ENCODE assay signal across 10 mouse cellular contexts in the genomic region with DNA sequence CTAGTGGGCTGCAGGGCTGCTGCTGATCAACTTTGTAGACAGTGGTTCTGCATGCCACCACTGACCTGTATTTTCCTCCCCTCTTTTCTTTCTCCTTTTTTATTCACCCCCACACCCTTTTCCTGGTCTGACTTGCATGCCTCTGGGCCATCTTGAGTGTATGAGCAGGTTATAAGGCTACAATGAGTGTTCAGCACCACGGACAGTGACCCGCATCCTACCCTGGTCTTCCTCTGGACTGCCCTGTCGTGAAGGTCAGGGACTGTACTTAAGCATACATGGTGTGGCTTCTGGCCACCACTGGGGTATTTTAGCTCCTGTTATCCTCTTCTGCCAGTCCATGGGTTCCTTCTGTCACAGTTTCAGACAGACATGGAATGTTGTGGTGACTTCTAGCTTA. TPM values are rescaled to one million over a fixed set of nuclear protein-coding genes. Genes with fewer than 3 reads are reported as not detected.
DNase-seq lines count a peak whose midpoint lies in the region; ATAC-seq and TF ChIP-seq lines count a peak whose summit lies in the region.
"Had no signal": no experiment of that assay in that cellular context is flagged by ENCODE, and none has a peak within 500 bp of the region (broad histone marks: within the 10 kb centered on the region; RNA-seq: fewer than 3 reads in every experiment).

No protein-coding gene starts in this region.

- no peaks in the 10 kb centered on the region for H3K27me3 ChIP-seq in hindbrain, embryonic 10.5 days (ENCODE audit: insufficient read depth, poor library complexity, severe bottlenecking)
- H3K27me3 ChIP-seq in hindbrain, postnatal 0 days (ENCODE audit: insufficient read depth, low read length): no peaks in the 10 kb centered on the region
- H3K27me3 ChIP-seq in MEL (ENCODE audit: control insufficient read depth in 1 of 2, insufficient read depth in 2 of 2, low read length in 2 of 2): no peaks in the 10 kb centered on the region
- H3K27me3 ChIP-seq in liver, embryonic 11.5 days (replicated peaks; ENCODE audit: control insufficient read depth, insufficient read depth, low read length): no peaks in the 10 kb centered on the region
- no peaks in the 10 kb centered on the region for H3K27me3 ChIP-seq in intestine, embryonic 15.5 days (replicated peaks)
- H3K27me3 ChIP-seq: embryonic facial prominence, embryonic 15.5 days had no signal

- peak; percentile 53 for DNase-seq in hindbrain, embryonic 10.5 days (ENCODE audit: low spot score)
- DNase-seq in hindbrain, postnatal 0 days (ENCODE audit: low spot score): no peak
- peak; percentile 45 for DNase-seq in MEL (ENCODE audit: low read depth, low spot score)
- DNase-seq in embryo, embryonic 10 days (ENCODE audit: low spot score): peak; percentile 91
- DNase-seq in liver, embryonic 11.5 days (ENCODE audit: low spot score): peak; percentile 39
- DNase-seq in left cerebral cortex, postnatal 10 days (ENCODE audit: extremely low spot score in 1 of 2, low spot score in 2 of 2): no peak
- DNase-seq in left cerebral cortex, adult 8-10 months (ENCODE audit: low spot score in 2 of 2): no peak

- no peak for ATAC-seq in hindbrain, postnatal 0 days
- no peak for ATAC-seq in liver, embryonic 11.5 days (replicated peaks; ENCODE audit: low FRiP score)
- no peak for ATAC-seq in intestine, embryonic 15.5 days

- no peak overlapping the region for H3K4me3 ChIP-seq in hindbrain, embryonic 10.5 days
- H3K4me3 ChIP-seq in hindbrain, postnatal 0 days (ENCODE audit: low read length): no peak overlapping the region
- no peak overlapping the region for H3K4me3 ChIP-seq in MEL (ENCODE audit: control insufficient read depth in 1 of 2, insufficient read depth in 1 of 2, low read depth in 2 of 2, low read length in 2 of 2)
- H3K4me3 ChIP-seq in liver, embryonic 11.5 days (ENCODE audit: low read depth, low read length): no peak overlapping the region
- no peak overlapping the region for H3K4me3 ChIP-seq in intestine, embryonic 15.5 days (replicated peaks)
- H3K4me3 ChIP-seq: embryonic facial prominence, embryonic 15.5 days had no signal

- no peak for TF ChIP-seq POLR2A in MEL (IDR thresholded peaks at IDR 0.05; ENCODE audit: control insufficient read depth in 1 of 2, insufficient read depth in 1 of 2, low read depth in 1 of 2, low read length in 2 of 2, poor library complexity in 1 of 2)

- TF ChIP-seq CTCF in hindbrain, postnatal 0 days (IDR thresholded peaks at IDR 0.05; ENCODE audit: low read depth): no peak
- TF ChIP-seq CTCF in MEL (IDR thresholded peaks at IDR 0.05 in 2 of 3, conservative IDR thresholded peaks at IDR 0.05 in 1 of 3; ENCODE audit: control insufficient read depth in 1 of 3, insufficient read depth in 1 of 3, low read depth in 2 of 3, low read length in 3 of 3, poor library complexity in 1 of 3, severe bottlenecking in 1 of 3): no peak

- no peak overlapping the region for H3K4me2 ChIP-seq in hindbrain, postnatal 0 days (ENCODE audit: low read depth, low read length)
- no peak overlapping the region for H3K4me2 ChIP-seq in liver, embryonic 11.5 days
- H3K4me2 ChIP-seq in intestine, embryonic 15.5 days (replicated peaks): no peak overlapping the region
- H3K4me2 ChIP-seq: embryonic facial prominence, embryonic 15.5 days had no signal

- no peak for TF ChIP-seq RAD21 in MEL (IDR thresholded peaks at IDR 0.05; ENCODE audit: low read depth, low read length)

- WGBS in hindbrain, embryonic 10.5 days: 8% methylated on average over 3 of the region's 3 CpGs
- 10% methylated on average over 3 of the region's 3 CpGs for WGBS in hindbrain, postnatal 0 days
- WGBS in liver, embryonic 11.5 days: 5% methylated on average over 3 of the region's 3 CpGs
- 4% methylated on average over 3 of the region's 3 CpGs for WGBS in intestine, embryonic 15.5 days

- H3K27ac ChIP-seq in hindbrain, embryonic 10.5 days: no peak overlapping the region
- no peak overlapping the region for H3K27ac ChIP-seq in hindbrain, postnatal 0 days
- H3K27ac ChIP-seq in MEL (ENCODE audit: control insufficient read depth, low read depth, low read length): no peak overlapping the region
- H3K27ac ChIP-seq in liver, embryonic 11.5 days (ENCODE audit: low read depth, low read length): no peak overlapping the region
- H3K27ac ChIP-seq in intestine, embryonic 15.5 days: no peak overlapping the region
- H3K27ac ChIP-seq: embryonic facial prominence, embryonic 15.5 days had no signal

- TF ChIP-seq EP300 in MEL (IDR thresholded peaks at IDR 0.05; ENCODE audit: low read depth in 1 of 2, low read length in 2 of 2): no peak

- no peaks in the 10 kb centered on the region for H3K79me2 ChIP-seq in MEL (ENCODE audit: control insufficient read depth, insufficient read depth, low read length, poor library complexity)

- H3K36me3 ChIP-seq in hindbrain, embryonic 10.5 days: no peaks in the 10 kb centered on the region
- H3K36me3 ChIP-seq in hindbrain, postnatal 0 days (ENCODE audit: insufficient read depth, low read length): no peaks in the 10 kb centered on the region
- no peaks in the 10 kb centered on the region for H3K36me3 ChIP-seq in MEL (ENCODE audit: control insufficient read depth in 1 of 2, insufficient read depth in 2 of 2, low read length in 2 of 2)
- H3K36me3 ChIP-seq in liver, embryonic 11.5 days (ENCODE audit: control insufficient read depth, insufficient read depth, low read length): no peaks in the 10 kb centered on the region
- H3K36me3 ChIP-seq in intestine, embryonic 15.5 days: no peaks in the 10 kb centered on the region
- H3K36me3 ChIP-seq: embryonic facial prominence, embryonic 15.5 days; G1E had no signal

- H3K9ac ChIP-seq in hindbrain, postnatal 0 days (replicated peaks; ENCODE audit: low read length): no peak overlapping the region
- H3K9ac ChIP-seq in MEL (ENCODE audit: control insufficient read depth, low read depth, low read length, poor library complexity, severe bottlenecking): no peak overlapping the region
- no peak overlapping the region for H3K9ac ChIP-seq in liver, embryonic 11.5 days (ENCODE audit: low read depth, low read length)
- H3K9ac ChIP-seq in intestine, embryonic 15.5 days: no peak overlapping the region
- H3K9ac ChIP-seq: embryonic facial prominence, embryonic 15.5 days had no signal

- H3K9me3 ChIP-seq in hindbrain, embryonic 10.5 days: no peaks in the 10 kb centered on the region
- H3K9me3 ChIP-seq in hindbrain, postnatal 0 days (ENCODE audit: low read length): no peaks in the 10 kb centered on the region
- no peaks in the 10 kb centered on the region for H3K9me3 ChIP-seq in MEL (replicated peaks; ENCODE audit: insufficient read depth, low read length)
- H3K9me3 ChIP-seq in liver, embryonic 11.5 days (ENCODE audit: control insufficient read depth, low read length): no peaks in the 10 kb centered on the region
- H3K9me3 ChIP-seq in intestine, embryonic 15.5 days: no peaks in the 10 kb centered on the region
- H3K9me3 ChIP-seq: embryonic facial prominence, embryonic 15.5 days had no signal

- intact Hi-C loops in left cerebral cortex, postnatal 10 days (cut with DNase I): no loop called here

- H3K4me1 ChIP-seq in hindbrain, embryonic 10.5 days (replicated peaks): peaks cover 5% of the 10 kb centered on the region; the same call in 1 of the 2 replicates
- H3K4me1 ChIP-seq in hindbrain, postnatal 0 days (ENCODE audit: insufficient read depth, low read length): no peaks in the 10 kb centered on the region
- no peaks in the 10 kb centered on the region for H3K4me1 ChIP-seq in MEL (ENCODE audit: control insufficient read depth in 1 of 2, insufficient read depth in 2 of 2, low read length in 2 of 2)
- no peaks in the 10 kb centered on the region for H3K4me1 ChIP-seq in liver, embryonic 11.5 days (replicated peaks; ENCODE audit: control insufficient read depth, insufficient read depth, low read length)
- H3K4me1 ChIP-seq in intestine, embryonic 15.5 days (replicated peaks): no peaks in the 10 kb centered on the region

TF ChIP-seq in MEL, 35 proteins besides CTCF, POLR2A, EP300 and RAD21:
- TF ChIP-seq E2F4 (IDR thresholded peaks at IDR 0.05; ENCODE audit: borderline replicate concordance, low read depth, low read length) (no peak), MYC (IDR thresholded peaks at IDR 0.05; ENCODE audit: low read depth, low read length) (no peak), MAFK (IDR thresholded peaks at IDR 0.05; ENCODE audit: borderline replicate concordance, low read depth, low read length) (no peak), SIN3A (IDR thresholded peaks at IDR 0.05; ENCODE audit: low read length) (no peak), TCF12 (IDR thresholded peaks at IDR 0.05; ENCODE audit: low read depth, low read length) (no peak), GATA1 (IDR thresholded peaks at IDR 0.05; ENCODE audit: low read depth, low read length) (no peak), CHD2 (IDR thresholded peaks at IDR 0.05; ENCODE audit: low read length) (no peak), USF1 (IDR thresholded peaks at IDR 0.05; ENCODE audit: low read depth, low read length) (no peak)

RNA-seq across cellular contexts. Expression of a gene that starts 50.3 kb away (rescaled TPM):
- polyA plus RNA-seq in hindbrain, embryonic 10.5 days (2016; fragmentation: Nextera tagmentation; extraction: Ambion mirVana): not detected in 2 replicates
- total RNA-seq in hindbrain, postnatal 0 days (2014; rRNA removed): not detected in 2 replicates
- polyA plus RNA-seq in hindbrain, postnatal 0 days (2015; fragmentation: Nextera tagmentation; extraction: Ambion mirVana): not detected in 2 replicates
- total RNA-seq in MEL (2012; rRNA removed): not detected in 2 replicates
- polyA plus RNA-seq in MEL (2012; ENCODE audit: insufficient read depth in 1 of 2, insufficient read length in 2 of 2, low read depth in 1 of 2, low replicate concordance in 2 of 2, missing spikeins in 1 of 2): not detected
- not detected in 2 replicates for polyA plus RNA-seq in liver, embryonic 11.5 days (2014; fragmentation: Nextera tagmentation; extraction: Ambion mirVana)
- not detected for total RNA-seq in left cerebral cortex, postnatal 10 days (2021)
- not detected for total RNA-seq in left cerebral cortex, adult 8-10 months (2022)
- not detected in 2 replicates for polyA plus RNA-seq in intestine, embryonic 15.5 days (2015; fragmentation: Nextera tagmentation; extraction: Ambion mirVana)
- total RNA-seq: G1E had no signal
- polyA plus RNA-seq: embryonic facial prominence, embryonic 15.5 days; G1E had no signal

Comparison
In these comparisons a context has a peak if more than half of its experiments do, and no peak if none do; other contexts are left out.
1. DNase-seq: peak in hindbrain, embryonic 10.5 days (single experiment), MEL (single experiment), embryo, embryonic 10 days (single experiment) and liver, embryonic 11.5 days (single experiment); none in hindbrain, postnatal 0 days (single experiment), left cerebral cortex, postnatal 10 days (0 of 2) and left cerebral cortex, adult 8-10 months (0 of 2).